Mouse (Mus musculus) embryonic facial prominence, embryonic 14.5 days (tissue): ENCODE measurements at regions not wholly inside any gene's neighbourhood (a gene's known extent, or its start where the extent isn't known, plus 50 kb on each side); places are given as distances from the start of the nearest gene placed in this dataset.
"Not testable (repeated sequence)": the region's sequence is repeated elsewhere in the genome, so short reads cannot be mapped to it uniquely, and the experiment has no call there.

Source experiments
- ATAC-seq: fragments of 200-750 bp; cut with Nextera tagmentation; 2 replicates; pipeline ENCODE4 v1.8.0; 2017; ENCODE audit warnings: low read depth, moderate number of reproducible peaks, moderate TSS enrichment
- DNase-seq: peaks from one replicate; pipeline ENCODE4 v3.0.0-alpha.2; 2015; ENCODE audit warnings: low spot score
- H3K27ac ChIP-seq: fragments of 300-500 bp; sonication (generic); replicated peaks from 2 replicates; pipeline ENCODE4 v1.5.1; 2014; ENCODE audit warnings: low read depth, mild to moderate bottlenecking, low read length, moderate library complexity
- H3K27me3 ChIP-seq: fragments of 300-500 bp; sonication (generic); replicated peaks from 2 replicates; pipeline ENCODE4 v1.6.1; 2014; ENCODE audit warnings: low read length; ENCODE audit not compliant: control insufficient read depth, insufficient read depth
- H3K36me3 ChIP-seq: fragments of 300-500 bp; sonication (generic); 2 replicates; pipeline ENCODE4 v1.6.1; 2014; ENCODE audit warnings: low read length, mixed read lengths; ENCODE audit not compliant: control insufficient read depth, insufficient read depth
- H3K4me1 ChIP-seq: fragments of 300-500 bp; sonication (generic); 2 replicates; pipeline ENCODE4 v1.6.1; 2014; ENCODE audit warnings: antibody characterized with exemption, low read length; ENCODE audit not compliant: control insufficient read depth, insufficient read depth
- H3K4me2 ChIP-seq: fragments of 300-500 bp; sonication (generic); 2 replicates; pipeline ENCODE4 v1.6.1; 2014; ENCODE audit warnings: low read depth, mild to moderate bottlenecking, low read length, moderate library complexity, mixed read lengths
- H3K4me3 ChIP-seq: fragments of 300-500 bp; sonication (generic); 2 replicates; pipeline ENCODE4 v1.5.1; 2014; ENCODE audit warnings: low read depth, mild to moderate bottlenecking, low read length
- H3K9ac ChIP-seq: fragments of 300-500 bp; sonication (generic); 2 replicates; pipeline ENCODE4 v1.6.1; 2014; ENCODE audit warnings: low read depth, mild to moderate bottlenecking, low read length, moderate library complexity, mixed read lengths
- H3K9me3 ChIP-seq: fragments of 300-500 bp; sonication (generic); 2 replicates; pipeline ENCODE4 v1.6.1; 2016; ENCODE audit warnings: low read length; ENCODE audit not compliant: control insufficient read depth
- WGBS: fragments of 180-500 bp; shearing (Covaris S2); extraction: QIAGEN DNeasy Blood & Tissue Kit; methylation state at CpG from one replicate; pipeline ENCODE4 v1.1.7; 2014; 5-methylcytosine and 5-hydroxymethylcytosine counted together

GRCm38 (mm10) chr17:49314196-49314595 is 114.0 kb upstream of the Mocs1 start:
- no peak overlapping the region for H3K27ac ChIP-seq
- no peaks in the 10 kb centered on the region for H3K27me3 ChIP-seq
- H3K4me2 ChIP-seq: no peak overlapping the region
- H3K9me3 ChIP-seq: no peaks in the 10 kb centered on the region
- H3K9ac ChIP-seq: no peak overlapping the region
- no peaks in the 10 kb centered on the region; the same call in 1 of the 2 replicates for H3K4me1 ChIP-seq
- no peaks in the 10 kb centered on the region for H3K36me3 ChIP-seq
- DNase-seq (no peak), ATAC-seq (no peak)
- 46% methylated on average over 2 of the region's 2 CpGs for WGBS
- H3K4me3 ChIP-seq: no peak overlapping the region

- 0 out of 2 replicates have a peak, but pooled peaks have one; percentile 9 for ATAC-seq
- WGBS: 61% methylated on average over 4 of the region's 4 CpGs
Measured at GRCm38 (mm10) chr17:49327524-49327923, 100.6 kb upstream of the Mocs1 start.

GRCm38 (mm10) chr17:49335318-49335717 is 92.8 kb upstream of the Mocs1 start:
- 40% methylated on average over 5 of the region's 5 CpGs for WGBS
- DNase-seq: peak; percentile 83
- no peaks in the 10 kb centered on the region for H3K9me3 ChIP-seq
- H3K27ac ChIP-seq: peak overlapping the region; percentile 40
- no peaks in the 10 kb centered on the region for H3K27me3 ChIP-seq
- H3K4me2 ChIP-seq: no peak overlapping the region
- H3K9ac ChIP-seq: no peak overlapping the region
- no peak overlapping the region for H3K4me3 ChIP-seq
- no peak for ATAC-seq
- H3K4me1 ChIP-seq: no peaks in the 10 kb centered on the region
- no peaks in the 10 kb centered on the region for H3K36me3 ChIP-seq

More at GRCm38 (mm10) chr17:49327524-49327923, 100.6 kb upstream of the Mocs1 start:
- Histone ChIP-seq H3K27ac (no peak overlapping the region), H3K4me1 (no peaks in the 10 kb centered on the region), H3K9me3 (no peaks in the 10 kb centered on the region), H3K4me2 (no peak overlapping the region), H3K9ac (no peak overlapping the region), H3K36me3 (no peaks in the 10 kb centered on the region), H3K4me3 (no peak overlapping the region), H3K27me3 (no peaks in the 10 kb centered on the region)
- no peak for DNase-seq

- DNase-seq: no peak
- ATAC-seq: no peak
- Histone ChIP-seq H3K4me2 (no peak overlapping the region), H3K9ac (no peak overlapping the region), H3K27me3 (no peaks in the 10 kb centered on the region), H3K4me3 (no peak overlapping the region), H3K9me3 (no peaks in the 10 kb centered on the region), H3K36me3 (no peaks in the 10 kb centered on the region), H3K27ac (no peak overlapping the region), H3K4me1 (no peaks in the 10 kb centered on the region)
- 93% methylated on average over 5 of the region's 5 CpGs for WGBS
Measured at GRCm38 (mm10) chr17:49337881-49338280, 90.3 kb upstream of the Mocs1 start.

- H3K4me2 ChIP-seq: no peak overlapping the region
- no peak for ATAC-seq
- DNase-seq: no peak
- H3K27me3 ChIP-seq: no peaks in the 10 kb centered on the region
- H3K36me3 ChIP-seq: no peaks in the 10 kb centered on the region
- H3K9me3 ChIP-seq: no peaks in the 10 kb centered on the region
- H3K9ac ChIP-seq: no peak overlapping the region
- H3K27ac ChIP-seq: no peak overlapping the region
- WGBS: 71% methylated on average over 2 of the region's 2 CpGs
- no peaks in the 10 kb centered on the region for H3K4me1 ChIP-seq
- no peak overlapping the region for H3K4me3 ChIP-seq
Measured at GRCm38 (mm10) chr17:49342636-49343035, 85.5 kb upstream of the Mocs1 start.

GRCm38 (mm10) chr17:49346701-49347100 is 81.5 kb upstream of the Mocs1 start:
- H3K36me3 ChIP-seq: no peaks in the 10 kb centered on the region
- peak; percentile 24 for DNase-seq
- H3K27ac ChIP-seq: no peak overlapping the region

GRCm38 (mm10) chr17:49349328-49349727 is 78.8 kb upstream of the Mocs1 start:
- H3K4me2 ChIP-seq: no peak overlapping the region
- no peaks in the 10 kb centered on the region for H3K9me3 ChIP-seq
- no peak overlapping the region for H3K9ac ChIP-seq
- 70% methylated on average over 9 of the region's 9 CpGs for WGBS
- ATAC-seq: no peak
- no peak overlapping the region for H3K27ac ChIP-seq
- H3K4me3 ChIP-seq: no peak overlapping the region
- H3K36me3 ChIP-seq: no peaks in the 10 kb centered on the region
- no peak for DNase-seq
- H3K4me1 ChIP-seq: no peaks in the 10 kb centered on the region
- H3K27me3 ChIP-seq: no peaks in the 10 kb centered on the region

More at GRCm38 (mm10) chr17:49346701-49347100, 81.5 kb upstream of the Mocs1 start:
- H3K27me3 ChIP-seq: no peaks in the 10 kb centered on the region
- ATAC-seq: no peak
- H3K9ac ChIP-seq: no peak overlapping the region
- 72% methylated on average over 5 of the region's 5 CpGs for WGBS
- no peak overlapping the region for H3K4me2 ChIP-seq
- no peak overlapping the region for H3K4me3 ChIP-seq
- H3K4me1 ChIP-seq: no peaks in the 10 kb centered on the region
- H3K9me3 ChIP-seq: no peaks in the 10 kb centered on the region

GRCm38 (mm10) chr17:49359212-49359611 is 69.0 kb upstream of the Mocs1 start:
- Histone ChIP-seq H3K9me3 (peaks cover 3% of the 10 kb centered on the region; the same call in 1 of the 2 replicates), H3K27ac (no peak overlapping the region), H3K4me2 (no peak overlapping the region), H3K4me3 (no peak overlapping the region), H3K36me3 (no peaks in the 10 kb centered on the region), H3K27me3 (no peaks in the 10 kb centered on the region), H3K4me1 (no peaks in the 10 kb centered on the region), H3K9ac (no peak overlapping the region)
- DNase-seq (no peak), ATAC-seq (no peak)

GRCm38 (mm10) chr17:49360251-49360650 is 67.9 kb upstream of the Mocs1 start:
- H3K9ac ChIP-seq, H3K4me2 ChIP-seq, H3K27ac ChIP-seq, H3K4me1 ChIP-seq, DNase-seq, H3K9me3 ChIP-seq, H3K36me3 ChIP-seq, H3K27me3 ChIP-seq, H3K4me3 ChIP-seq, ATAC-seq: not testable (repeated sequence)
- WGBS: 42% methylated on average over 6 of the region's 6 CpGs
